Mouse (Mus musculus): Measurements from ENCODE around the gene Hoxd11.
A peak's percentile ranks its signal among the peaks of the same experiment; 100 is the strongest.

The Hoxd11 gene

GRCm38 (mm10) chr2:74678891-74679595 lies at the start of gene Hoxd11:
Gene Hoxd11, plus strand, starts transcription at chr2:74679557.
- peak; percentile 18 for DNase-seq (ENCODE audit: low spot score)

- DNase-seq (ENCODE audit: low spot score) = no peak
Measured at GRCm38 (mm10) chr2:74635412-74635811, 43.9 kb upstream of the Hoxd11 start.

- DNase-seq (ENCODE audit: low spot score) = no peak
Measured at GRCm38 (mm10) chr2:74642431-74642830, 36.9 kb upstream of the Hoxd11 start.

- no peak for DNase-seq (ENCODE audit: low spot score)
Measured at GRCm38 (mm10) chr2:74645631-74646030, 33.7 kb upstream of the Hoxd11 start.

DNA sequence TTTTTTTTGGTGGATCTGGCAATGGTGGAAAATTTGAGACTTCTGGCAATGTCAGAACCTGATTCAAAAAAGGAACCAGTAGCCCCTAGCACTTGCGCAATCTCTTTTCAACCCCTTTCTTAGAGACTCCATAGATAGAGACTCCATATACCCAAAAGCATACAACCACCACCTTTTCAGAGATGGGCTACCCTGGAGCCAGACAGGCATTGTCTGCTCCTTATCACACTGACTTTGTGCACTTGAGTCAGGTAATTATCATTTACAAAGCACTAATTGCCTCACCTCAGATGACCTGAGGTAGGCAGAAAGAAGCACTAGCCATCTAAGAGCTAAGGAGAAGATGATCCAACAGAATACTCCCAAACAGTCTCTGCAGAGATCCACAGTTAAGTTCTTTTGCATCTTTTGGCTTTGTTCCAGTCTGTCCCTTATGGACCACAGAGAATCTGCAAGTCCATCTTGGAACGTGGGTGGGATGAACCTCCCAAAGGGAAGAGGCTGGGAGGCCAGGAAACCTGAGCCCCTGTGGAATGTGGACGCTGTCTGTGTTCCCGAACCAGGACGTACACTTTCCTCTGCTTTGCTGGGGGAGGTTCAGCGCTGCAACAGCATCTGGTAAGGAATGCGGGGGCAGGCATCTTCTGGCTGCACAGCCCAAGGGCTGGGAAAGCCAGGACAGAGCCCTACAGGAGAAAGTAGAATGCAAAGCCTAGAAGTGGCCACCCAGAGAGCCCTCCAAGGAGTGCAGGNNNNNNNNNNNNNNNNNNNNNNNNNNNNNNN lies 32.1 kb upstream of the Hoxd11 start:
- DNase-seq (ENCODE audit: low spot score) = no peak

DNA sequence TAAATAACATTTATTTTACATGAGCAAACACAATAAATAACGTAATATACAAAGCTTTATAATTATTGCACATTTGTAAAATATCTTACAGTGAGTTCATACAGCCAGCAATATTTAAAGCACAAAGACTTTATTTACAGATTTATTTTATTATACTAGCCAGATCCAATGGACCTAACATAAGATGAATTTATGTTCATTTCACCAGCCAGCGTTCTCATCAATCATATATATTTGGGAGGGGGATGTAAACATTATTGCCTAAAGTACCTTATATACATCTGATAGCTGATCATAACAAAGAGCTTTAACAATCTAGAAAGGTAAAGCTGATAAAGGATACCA lies 26.4 kb upstream of the Hoxd11 start:
- DNase-seq (ENCODE audit: low spot score) = no peak

DNA sequence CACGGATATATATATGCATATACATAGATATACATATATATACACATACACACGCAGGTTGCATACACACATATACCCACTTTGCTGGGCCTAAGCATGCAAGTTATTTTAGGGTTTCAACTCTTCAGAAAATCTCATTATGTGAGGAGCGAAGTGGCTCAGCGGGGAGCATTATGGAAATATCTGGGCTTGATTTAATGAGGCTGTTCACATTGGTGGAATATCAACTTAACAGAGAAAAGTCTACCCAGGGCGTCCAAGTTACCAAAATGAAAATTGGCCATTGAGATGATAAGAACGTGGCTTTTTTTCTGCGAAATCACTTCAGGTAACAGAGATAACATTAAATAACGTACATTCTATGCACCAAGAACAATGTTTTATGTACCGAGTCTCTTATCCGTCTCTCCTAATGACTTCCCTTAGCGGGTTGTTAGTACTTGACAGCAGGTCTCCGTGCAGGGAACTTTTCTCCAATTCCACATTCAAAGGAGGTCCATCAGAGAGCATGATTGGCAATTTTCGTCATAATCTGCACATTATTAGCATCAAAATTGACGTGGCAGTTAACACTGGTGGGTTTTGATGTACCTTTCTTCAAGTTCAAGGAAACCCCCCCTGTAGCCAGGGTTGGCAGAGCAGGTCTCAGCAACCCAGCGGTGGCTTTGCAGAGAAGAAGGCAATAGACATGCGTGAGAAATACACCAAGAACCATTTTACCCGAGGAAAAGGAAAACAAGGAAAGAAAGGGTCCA lies 25.4 kb upstream of the Hoxd11 start:
- no peak for DNase-seq (ENCODE audit: low spot score)

DNA sequence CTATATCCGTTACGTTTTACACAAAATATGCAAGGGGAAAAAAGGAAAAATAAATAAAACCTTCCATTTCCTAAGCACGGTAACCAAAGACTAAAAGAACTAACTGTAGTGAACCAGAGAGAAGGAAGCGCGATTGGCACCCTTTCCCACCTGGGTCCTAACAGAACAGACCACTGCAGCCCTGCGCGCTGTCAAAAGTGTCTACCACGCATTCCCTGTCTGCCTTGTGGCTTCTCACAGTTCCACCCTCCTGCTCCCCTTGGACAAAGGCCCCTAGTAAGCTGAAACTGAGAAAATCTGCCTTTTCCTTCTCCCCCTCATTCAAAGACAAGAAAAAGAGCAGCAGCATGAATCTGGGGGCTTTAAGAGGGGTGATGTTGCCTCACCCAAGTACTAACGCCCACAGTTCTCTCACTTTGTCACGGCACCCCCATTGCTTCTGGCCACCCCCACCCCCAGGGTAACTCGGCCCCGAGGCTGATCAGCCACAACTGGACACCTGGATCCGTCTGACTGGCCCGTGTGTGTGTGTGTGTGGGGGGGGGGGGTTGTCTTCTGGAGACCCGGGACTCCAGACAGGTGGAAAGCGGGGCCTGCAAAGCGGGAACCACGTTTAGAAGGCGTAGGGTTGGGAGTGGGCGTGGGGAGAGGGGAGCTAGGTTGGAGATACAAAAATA lies 24.5 kb upstream of the Hoxd11 start:
- no peak for DNase-seq (ENCODE audit: low spot score)

DNA sequence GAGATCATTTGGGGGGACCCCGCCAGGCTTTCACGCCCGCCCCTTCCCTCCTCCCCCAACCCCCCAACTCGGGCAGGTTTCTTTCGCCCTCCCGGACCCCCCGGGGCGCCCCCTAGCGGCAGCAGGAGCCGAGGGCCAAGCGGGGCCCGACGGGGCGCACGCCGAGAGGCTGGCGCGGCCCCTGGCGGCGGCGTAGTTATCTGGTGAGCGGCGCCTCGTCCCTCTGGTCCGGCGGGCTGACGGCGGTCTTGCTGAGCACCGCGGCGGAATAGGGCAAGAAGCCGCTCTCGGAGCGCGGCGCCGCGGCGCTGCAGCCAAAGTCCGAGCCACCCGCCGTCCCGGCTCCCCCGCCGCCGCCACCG lies 24.0 kb upstream of the Hoxd11 start:
- DNase-seq (ENCODE audit: low spot score) = peak; percentile 71

- DNase-seq (ENCODE audit: low spot score) = peak; percentile 28
Measured at GRCm38 (mm10) chr2:74655821-74656631, 23.3 kb upstream of the Hoxd11 start.

GRCm38 (mm10) chr2:74656632-74657021 lies 22.7 kb upstream of the Hoxd11 start:
- no peak for DNase-seq (ENCODE audit: low spot score)

DNA sequence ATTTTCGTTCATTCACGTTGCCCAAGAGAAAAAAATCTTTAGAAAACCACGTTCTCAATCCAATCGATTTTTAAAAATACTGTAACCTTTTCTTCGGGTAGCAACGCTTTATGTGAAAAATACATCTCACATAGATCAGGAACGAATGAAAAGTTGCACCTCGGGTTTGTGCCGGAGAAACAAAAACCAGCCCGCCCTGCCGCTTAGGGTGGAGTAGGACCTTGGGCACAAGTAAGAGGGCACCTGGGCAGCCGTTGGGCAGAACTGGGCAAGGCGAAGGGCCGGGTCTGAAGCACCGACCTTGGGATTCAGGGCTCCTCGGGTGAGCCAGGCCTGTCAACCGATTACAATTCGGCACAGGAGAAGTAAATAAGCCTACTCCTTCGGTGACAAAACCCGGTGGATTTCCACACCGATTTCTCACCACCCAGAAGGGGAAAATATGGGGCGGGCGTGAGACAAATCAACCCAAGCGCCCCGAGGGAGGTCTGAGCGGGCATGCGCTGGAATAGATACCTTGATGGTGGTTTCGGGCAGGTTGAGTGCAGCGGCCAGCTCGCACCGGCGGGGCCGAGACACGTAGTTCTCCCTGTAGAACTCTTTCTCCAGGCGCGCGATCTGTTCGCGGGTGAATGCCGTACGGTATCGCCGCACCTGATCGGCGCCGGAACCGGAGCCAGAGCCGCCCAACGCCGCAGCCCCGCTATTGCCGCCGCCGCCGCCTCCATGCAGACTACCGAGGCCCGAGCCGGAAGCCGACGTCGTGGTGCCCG lies 21.9 kb upstream of the Hoxd11 start:
- DNase-seq (ENCODE audit: low spot score) = peak; percentile 7

GRCm38 (mm10) chr2:74658024-74658666 lies 21.2 kb upstream of the Hoxd11 start:
- no peak for DNase-seq (ENCODE audit: low spot score)

DNA sequence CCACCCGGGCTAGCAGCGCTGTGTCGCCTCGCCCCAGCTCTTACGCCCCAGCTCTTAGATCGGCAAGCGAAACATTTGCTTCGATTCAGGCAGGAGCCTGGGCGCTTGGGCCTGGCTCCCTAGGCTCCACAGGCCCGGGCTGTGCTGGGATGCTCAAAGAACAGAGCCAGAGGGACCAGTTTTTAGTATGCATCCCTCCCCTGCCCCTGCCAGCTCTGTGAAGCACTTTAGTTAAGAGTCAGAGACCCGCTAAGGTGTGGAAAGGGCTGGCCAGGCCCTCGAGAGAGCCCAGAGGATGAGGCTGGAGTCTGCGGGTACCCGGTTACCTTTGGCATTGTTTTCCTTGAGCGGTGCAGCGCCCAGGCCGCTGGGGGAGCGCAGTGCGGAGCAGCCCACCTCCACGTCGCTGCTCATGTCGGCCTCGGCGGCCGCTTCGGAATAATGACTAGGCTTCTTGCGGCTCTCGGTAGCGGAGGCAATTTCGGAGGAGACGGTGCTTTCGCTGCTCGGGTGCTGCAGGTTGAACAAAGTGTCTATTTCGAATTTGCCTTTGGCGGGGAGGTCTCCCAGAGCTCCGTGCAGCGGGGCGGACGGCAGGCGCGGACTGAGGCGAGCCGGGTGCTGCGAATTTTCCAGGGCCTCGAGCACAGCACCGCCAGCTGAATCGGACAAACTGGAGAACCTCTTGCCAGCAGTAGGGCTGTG lies 20.5 kb upstream of the Hoxd11 start:
- DNase-seq (ENCODE audit: low spot score) = peak; percentile 6

- DNase-seq (ENCODE audit: low spot score) = no peak
Measured at GRCm38 (mm10) chr2:74659507-74660005, 19.8 kb upstream of the Hoxd11 start, which contains the start of gene Evx2. Gene Evx2, minus strand, starts transcription at chr2:74659557.

DNA sequence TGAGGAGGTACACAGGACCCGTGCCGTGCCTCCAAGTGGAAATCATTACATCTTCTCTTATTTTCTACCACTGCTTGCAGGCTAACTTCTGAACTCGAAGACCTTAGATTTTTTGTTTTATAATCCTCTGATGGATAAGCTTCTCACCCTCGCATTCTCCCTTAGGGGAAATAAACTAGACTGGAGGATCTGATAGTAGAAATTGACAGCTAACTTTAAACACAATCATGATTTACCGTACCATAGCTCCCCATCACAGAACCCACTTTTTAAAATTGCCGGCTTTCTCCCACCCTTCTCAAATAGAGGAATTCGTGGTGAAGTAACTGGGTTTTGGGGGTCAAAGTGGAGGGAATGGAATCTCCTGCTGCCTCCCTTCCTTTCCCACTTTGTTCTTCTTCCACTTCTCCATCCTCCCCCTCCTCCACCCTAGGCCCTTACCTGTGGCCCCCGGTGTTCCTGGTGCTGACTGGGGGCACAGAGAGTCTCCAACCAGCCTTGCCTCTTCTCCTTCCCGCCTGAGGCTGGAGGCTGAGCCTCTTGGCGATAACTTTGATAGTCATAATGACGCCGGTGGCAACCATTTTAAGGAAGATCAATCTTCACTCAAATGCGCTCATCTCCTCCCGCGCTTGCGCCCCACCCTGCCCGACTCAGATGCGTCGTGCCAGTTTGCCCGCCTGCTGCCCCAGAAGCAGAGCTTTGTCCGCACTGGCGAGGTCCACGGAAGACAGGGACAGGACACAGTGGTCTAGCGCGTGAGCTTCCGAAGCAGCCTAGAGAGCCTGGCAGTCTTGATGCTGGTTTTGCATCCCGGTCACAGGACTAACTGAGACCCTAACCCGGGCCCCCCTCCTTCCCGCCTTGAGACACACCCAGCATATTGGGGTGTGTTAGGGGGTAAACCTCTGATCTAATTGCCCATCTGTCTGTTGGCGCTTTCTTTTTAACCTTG lies 18.7 kb upstream of the Hoxd11 start:
- no peak for DNase-seq (ENCODE audit: low spot score)

- DNase-seq (ENCODE audit: low spot score) = peak; percentile 39
Measured at GRCm38 (mm10) chr2:74661685-74662084, 17.7 kb upstream of the Hoxd11 start.

DNA sequence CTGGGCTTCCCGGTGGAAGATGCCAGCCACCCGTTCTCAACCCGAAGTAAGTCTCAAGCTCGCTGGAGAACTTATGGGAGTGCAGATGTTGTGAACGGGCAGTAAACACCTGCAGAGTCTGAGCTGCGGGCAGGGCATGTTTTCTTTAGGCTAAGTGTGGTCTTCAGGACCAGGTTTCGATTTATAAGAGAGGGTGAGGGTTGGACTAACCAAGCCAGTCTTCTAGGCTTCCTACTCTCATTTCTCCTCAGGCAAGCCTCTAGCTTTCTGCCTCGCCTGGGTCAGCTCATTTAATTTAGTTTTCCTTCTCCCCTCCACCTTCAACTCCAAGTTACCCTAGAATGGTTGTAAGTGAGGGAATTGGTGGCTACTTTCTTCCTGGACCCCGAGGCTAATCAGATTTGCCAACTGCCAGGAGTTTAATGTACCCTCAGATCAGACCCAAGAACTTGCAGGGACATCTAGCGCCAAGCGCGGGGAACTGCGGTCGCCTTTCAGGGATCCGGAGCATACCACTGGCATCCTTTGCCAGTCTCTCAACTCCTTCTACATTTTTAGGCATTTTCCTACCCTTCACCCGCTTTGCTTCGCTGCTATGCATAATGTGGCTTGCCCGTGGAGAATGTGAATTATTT lies 15.9 kb upstream of the Hoxd11 start:
- DNase-seq (ENCODE audit: low spot score) = peak; percentile 65

Measured in urinary bladder, postnatal 14 days (tissue).